ENCODE assay signal across 17 mouse cellular contexts in genomic region chr9:115483024-115483423, GRCm38 (mm10).
"Had no signal": no experiment of that assay in that cellular context is flagged by ENCODE, and none has a peak within 500 bp of the region (broad histone marks: within the 10 kb centered on the region; RNA-seq: fewer than 3 reads in every experiment).

No protein-coding gene starts in this region.

- DNase-seq: gastrocnemius, adult 2 months; gastrocnemius, postnatal 10 days; gastrocnemius, postnatal 25 days; heart, adult 2 months; heart, postnatal 14 days; heart, postnatal 4 days; kidney, adult 11 months; kidney, adult 2 months; kidney, adult 9 months; kidney, postnatal 14 days; kidney, postnatal 36 days; layer of hippocampus, adult 9-11 months; layer of hippocampus, postnatal 36 days; liver; liver, embryonic 13.5 days had no signal

- ATAC-seq: hindbrain, embryonic 16.5 days; intestine, embryonic 16.5 days had no signal
